Mouse (Mus musculus) ZHBTc4 (cell line): Measurements from ENCODE around the gene Prph.

Experiments used
- DNase-seq: peaks from one replicate; pipeline ENCODE4 v3.0.0-alpha.2; 2011; ENCODE audit warnings: low read depth, low spot score

Prph gene

DNA sequence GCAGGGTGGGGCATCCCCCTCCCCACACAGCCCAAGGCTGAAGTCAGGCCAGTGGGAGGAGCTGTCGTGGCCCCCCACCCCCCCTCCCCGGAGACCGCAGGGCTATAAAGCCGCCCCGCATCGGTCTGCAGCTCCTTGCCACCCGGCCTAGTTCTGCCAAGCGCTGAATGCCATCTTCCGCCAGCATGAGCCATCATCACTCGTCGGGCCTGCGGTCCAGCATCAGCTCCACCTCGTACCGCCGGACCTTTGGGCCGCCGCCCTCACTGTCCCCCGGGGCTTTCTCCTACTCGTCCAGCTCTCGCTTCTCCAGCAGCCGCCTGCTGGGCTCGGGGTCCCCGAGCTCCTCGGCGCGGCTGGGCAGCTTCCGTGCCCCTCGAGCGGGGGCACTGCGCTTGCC lies at the start of gene Prph:
Gene Prph, plus strand, starts transcription at position 135 of the 400 bp plus-strand sequence.
- no peak for DNase-seq

GRCm38 (mm10) chr15:99008801-99009241 lies 46.2 kb upstream of the Prph start:
- peak; percentile 51 for DNase-seq

DNA sequence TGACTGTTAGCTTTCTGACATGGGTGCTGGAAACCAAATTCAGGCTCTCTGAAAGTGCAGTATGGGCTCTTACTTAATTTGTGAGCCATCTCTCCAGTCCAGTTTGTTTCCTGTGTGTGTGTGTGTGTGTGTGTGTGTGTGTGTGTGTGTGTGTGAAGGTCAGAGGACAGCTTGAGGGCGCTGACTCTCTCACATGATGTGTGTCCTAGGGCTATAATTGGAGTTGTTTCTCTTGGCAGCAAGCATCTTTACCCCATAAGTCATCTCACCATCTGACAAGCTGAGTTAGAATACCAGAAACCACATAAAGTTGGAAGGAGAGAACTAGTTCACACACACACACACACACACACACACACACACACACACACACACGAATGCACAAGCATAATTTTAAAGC lies 44.1 kb upstream of the Prph start:
- DNase-seq: no peak

DNA sequence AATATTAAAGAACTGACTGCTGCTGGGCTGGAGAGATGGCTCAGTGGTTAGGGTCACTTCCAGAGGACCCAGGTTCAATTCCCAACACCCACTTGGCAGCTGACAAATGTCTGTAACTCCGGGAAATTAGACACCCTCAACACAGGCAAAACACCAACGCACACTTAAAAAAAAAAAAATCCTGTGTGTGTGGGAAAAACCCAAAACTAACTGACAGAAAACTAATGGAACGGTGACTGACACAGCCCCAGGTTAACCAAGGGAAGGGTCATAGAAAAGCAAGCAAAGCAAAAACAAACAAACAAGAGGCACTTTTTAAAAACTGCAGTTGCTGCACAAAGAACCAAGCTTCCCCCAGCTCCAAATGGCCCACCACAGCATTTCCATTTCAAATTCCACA lies 43.0 kb upstream of the Prph start:
- no peak for DNase-seq

DNA sequence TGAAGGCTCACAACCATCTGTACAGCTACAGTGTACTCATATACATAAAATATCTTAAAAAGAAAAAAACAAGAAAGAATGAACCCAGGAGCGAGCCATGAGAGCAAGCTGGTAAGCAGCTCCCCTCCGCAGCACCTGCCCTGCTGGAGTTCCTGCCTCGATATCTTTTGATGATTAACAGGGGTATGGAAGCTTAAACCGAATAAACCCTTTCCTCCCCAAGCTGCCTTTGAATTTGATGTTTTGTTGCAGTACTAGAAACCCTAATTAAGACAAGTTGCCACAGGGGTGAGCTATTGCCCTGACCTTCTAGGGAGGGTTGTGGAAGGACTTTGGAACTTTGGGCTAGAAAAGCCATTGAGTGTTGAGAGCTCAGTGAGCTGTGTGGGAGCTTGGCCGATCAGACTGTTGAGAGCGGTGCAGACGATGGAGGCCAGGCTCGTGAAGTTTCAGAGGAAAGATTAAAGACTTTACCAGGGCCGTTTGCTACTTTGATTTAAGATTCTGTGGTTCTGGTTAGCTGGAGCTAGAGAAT lies 40.4 kb upstream of the Prph start:
- DNase-seq: no peak

DNA sequence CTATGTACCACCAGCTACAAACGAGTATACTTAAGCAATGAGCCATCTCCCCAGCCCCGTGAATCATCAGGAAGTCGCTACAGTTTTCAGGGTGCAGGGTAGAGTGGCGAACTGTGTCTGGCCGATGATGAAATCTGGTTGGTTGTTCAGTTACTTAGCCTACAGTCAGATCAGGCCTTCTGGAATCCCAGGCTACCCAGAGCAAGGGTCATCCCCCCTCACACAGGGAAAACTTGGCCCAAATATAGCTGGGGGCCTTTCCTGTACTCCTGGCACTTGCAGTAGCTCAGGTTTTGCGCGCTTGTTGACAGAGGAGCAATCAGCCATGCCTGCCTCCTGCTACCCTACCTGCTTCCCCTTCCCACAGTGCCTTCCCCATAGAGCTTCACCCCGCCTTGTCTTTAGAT lies 37.6 kb upstream of the Prph start:
- no peak for DNase-seq

DNA sequence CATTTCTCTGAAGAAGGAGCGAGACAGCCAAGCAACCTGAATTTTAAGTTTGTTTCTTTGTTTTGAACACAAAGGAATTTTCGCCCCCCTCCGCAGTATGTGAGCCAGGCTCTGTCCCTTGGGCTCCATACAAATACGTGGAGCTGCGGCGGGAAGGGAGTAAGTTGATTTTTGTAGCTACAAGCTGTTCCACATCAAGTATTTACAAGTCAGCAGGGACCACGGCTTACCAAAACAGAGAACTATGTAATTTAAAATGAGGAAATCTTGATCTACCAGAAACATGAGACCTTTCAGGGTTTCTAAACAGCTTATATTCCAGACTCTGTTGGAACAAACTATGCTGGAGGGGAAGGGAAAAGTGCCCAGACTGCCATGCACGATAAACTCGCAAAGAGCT lies 37.0 kb upstream of the Prph start:
- peak; percentile 50 for DNase-seq

DNA sequence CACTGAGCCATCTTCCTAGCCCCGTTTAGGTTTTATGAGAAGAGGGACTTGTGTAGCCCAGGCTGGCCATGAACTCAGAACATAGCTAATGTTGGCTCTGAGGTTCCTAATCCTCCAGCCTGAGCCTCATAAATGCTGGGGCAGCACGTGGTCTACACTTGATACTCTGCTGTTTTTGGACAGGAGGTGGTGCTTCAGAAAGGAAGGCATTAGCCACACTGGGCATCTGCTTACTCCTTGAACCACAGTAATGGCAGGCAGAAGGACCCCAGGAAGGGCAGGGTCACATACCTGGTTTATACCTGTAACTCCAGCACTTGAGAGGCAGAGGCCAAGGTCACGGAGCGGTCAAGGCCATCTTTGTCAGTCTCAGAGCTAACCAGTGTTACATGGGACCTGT lies 36.3 kb upstream of the Prph start:
- no peak for DNase-seq

DNA sequence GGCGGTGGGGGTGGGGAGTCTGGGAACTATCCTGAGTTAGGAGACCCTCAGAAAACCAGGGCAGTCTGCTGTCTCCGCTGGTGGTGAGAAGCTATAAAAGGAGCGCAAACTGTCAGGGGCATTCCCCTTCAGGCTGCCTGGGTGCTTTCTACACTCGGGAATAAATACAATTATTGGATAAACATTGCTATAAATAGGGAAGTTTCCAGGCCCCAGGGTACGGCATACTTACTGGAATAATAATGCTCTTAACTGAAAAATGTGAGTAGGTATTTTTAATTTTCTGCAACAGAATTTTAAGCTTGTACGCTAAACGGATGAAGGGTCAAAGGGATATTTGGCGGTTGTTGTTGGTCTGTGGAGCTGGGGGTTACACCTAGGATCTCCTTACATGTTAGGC lies 35.5 kb upstream of the Prph start:
- no peak for DNase-seq

DNA sequence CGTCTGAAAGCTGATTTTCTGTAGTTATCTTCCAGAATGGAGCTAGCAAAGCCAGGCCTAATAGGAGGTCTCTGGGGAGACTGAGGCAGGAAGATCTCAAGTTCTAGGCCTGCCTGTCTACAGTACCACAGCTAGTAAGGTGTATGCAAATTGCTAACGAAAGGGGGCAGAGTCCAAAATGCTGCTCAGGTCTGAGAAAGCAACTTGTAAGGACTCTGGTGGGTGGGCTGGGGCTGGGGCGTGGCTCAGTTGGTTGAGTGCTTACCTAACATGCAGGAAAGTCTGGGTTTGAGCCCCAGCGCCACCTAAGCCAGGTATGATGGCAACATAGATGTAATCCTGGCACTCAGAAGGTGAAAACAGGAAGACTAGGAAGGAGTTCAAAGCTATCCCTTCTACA lies 34.8 kb upstream of the Prph start:
- DNase-seq: peak; percentile 36

- peak; percentile 58 for DNase-seq
Measured at GRCm38 (mm10) chr15:99021255-99021654, 33.7 kb upstream of the Prph start.

GRCm38 (mm10) chr15:99024668-99025314 lies 30.2 kb upstream of the Prph start:
- peak; percentile 88 for DNase-seq

DNA sequence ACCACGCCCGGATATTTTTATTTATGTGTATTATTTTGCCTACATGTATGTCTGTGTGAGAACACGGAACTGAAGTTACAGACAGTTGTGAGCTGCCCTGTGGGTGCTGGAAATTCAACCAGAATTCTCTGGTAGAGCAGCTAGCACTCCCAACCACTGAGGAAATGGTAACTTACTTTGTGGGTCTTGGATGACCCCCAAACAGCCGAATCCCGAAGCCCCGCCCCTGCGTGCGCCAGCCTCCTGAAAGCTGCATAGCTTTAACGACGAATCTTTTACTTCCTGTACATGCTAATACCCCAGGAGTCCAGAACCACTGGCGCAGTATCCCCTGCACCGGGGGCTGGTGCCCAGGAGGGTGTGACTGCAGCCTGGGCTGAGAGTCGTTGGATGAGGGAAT lies 29.6 kb upstream of the Prph start:
- DNase-seq: no peak

DNA sequence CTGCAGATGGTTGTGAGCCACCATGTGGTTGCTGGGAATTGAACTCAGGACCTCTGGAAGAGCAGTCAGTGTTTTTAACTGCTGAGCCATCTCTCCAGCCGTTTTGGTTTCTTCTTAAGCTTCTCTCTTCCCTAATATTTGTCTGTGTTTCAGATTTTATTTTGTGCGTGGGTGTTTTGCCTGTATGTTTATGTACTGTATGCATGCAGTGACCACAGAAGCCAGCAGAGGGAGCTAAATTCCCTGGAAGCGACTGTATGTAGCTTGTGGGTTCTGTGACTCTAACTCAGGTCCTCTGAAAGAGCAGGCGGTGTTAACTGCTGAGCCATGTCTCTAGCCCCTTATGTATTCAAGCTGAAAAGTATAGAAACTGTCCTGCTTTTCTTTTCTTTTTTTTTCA lies 28.7 kb upstream of the Prph start:
- peak; percentile 82 for DNase-seq

GRCm38 (mm10) chr15:99027116-99027515 lies 27.9 kb upstream of the Prph start:
- DNase-seq: peak; percentile 58

DNA sequence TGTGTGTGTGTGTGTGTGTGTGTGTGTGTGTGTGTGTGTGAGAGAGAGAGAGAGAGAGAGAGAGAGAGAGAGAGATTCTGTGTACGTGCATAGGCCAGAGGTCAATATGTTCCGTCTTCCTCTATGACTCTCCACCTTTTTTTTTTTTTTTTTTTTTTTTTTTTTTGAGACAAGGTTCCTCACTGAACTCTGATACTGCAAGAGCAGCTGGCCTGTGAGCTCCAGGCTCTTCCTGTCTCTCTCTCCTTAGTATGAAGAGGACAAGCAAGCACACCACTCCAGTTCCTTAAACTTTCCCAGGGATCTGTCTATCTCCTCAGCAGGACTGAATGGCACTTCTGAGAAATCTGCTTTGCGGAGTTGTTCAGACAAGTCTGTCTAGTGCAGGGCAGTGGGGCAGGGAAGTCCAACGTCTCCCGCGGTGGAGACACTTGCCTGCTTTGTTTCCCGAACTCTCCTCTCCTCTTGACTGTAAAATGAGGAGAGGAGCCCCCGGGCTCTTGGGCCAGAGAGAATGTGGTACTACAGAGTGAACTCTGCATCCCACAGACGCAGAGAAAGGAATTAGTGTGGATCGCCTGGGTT lies 26.0 kb upstream of the Prph start:
- peak; percentile 32 for DNase-seq

- DNase-seq: peak; percentile 98
Measured at GRCm38 (mm10) chr15:99029619-99030584, 25.1 kb upstream of the Prph start, which contains the start of gene Tuba1c. Tuba1c (plus strand) TSS chr15:99029891.

DNA sequence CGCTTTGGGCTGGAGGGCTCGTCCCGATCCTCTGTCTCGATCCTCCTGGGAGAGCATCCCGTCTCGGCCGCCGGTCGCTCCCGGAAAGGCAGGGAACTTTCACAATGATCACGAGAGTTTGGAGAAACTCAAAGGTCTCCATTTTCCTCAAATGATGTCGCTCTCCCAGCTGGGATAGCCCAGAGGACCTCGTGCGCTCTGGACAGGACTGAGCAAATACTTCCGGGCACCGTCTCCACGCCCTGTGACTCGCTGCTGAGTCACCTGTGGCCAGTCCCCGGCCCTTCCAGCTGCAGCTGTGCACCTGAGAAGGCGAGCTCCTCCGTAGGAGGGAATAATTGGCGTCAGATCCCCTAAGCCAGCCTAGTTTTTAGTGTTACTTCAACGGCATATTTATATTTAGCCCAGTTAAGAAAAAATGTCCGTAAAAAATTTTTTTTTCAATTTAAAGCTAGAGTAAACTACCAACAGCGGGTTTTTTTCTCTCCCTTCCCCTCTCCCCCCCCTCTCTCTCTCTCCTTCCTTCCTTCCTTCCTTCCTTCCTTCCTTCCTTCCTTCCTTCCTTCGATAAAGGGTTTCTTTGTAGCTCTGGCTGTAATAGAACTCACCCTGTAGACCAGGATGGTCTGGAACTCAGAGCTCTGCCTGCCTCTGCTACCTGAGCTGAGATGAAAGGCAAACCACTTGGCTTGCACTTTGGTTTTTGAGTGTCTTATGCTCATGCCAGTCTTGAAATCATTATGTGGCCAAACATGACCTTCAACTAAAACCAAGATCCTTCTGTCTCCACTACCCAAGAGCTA lies 24.2 kb upstream of the Prph start:
- DNase-seq: no peak

GRCm38 (mm10) chr15:99031388-99031675 lies 23.6 kb upstream of the Prph start:
- DNase-seq: no peak

DNA sequence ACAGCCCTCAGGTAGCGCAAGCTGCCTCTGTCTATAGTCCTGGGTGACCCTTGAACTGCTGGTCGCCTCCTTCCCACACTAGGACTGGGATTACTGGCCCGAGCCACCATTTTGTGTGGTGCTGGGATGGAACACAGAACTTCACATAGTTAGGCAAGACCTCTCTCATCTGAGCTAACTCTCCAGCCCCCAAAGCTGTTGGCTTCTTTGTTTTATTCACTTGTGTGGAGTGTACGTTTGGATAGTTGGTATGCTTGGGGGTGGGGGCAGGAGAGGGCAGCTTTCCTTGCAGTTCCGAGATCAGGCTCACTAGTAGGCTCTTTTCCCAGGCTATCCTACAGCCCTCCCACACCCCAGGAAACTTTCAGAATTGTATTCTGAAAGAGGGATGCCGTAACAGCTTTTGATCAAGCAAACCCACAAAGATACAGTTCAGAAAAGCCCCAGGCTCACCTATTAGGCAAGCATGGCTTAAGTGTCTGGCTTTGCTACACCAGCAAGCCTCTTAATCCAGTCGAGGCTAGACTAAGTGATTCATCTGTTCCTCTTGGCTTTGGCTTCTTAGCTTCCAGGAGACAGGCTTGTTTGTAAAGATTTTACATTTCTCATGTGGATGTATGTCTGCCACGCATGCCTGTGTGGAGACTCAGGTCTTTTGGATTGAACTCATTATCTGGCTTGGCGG lies 22.8 kb upstream of the Prph start:
- DNase-seq: no peak

GRCm38 (mm10) chr15:99032726-99033250 lies 22.2 kb upstream of the Prph start:
- DNase-seq: no peak
